Mouse (Mus musculus) cerebellum, postnatal 25 days (tissue): ENCODE measurements around the gene Sergef.

Experiments used
- DNase-seq, 2 experiments: peaks; one replicate each; pipeline ENCODE4 v3.0.0; 2021; ENCODE audit warnings: mixed read lengths in 2 of 2

The Sergef gene

DNA sequence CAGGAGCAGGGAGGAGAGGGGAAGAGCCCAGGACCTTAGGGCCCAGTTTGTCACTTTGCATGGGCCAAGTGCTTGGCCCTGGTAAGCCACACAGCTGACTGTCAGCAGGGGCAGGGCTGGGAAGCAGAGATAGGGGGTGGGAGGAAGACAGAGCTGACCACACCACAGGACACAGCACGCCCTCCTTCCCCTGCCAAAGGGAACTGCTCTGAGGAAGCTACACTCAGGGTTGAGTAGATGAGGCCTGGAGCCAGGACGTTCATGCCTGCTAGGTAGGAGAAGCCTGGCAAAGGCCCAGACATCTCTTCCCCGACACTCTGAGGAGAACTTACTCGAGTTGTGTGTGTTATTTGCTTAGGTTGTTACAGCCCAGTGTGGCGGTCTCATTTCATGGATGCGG is 193.7 kb downstream of the Sergef start:
- peak; percentile 79 to 83 for DNase-seq

GRCm38 (mm10) chr7:46443163-46443562 is 196.4 kb downstream of the Sergef start:
- DNase-seq: no peak

GRCm38 (mm10) chr7:46438537-46439141 is 201.0 kb downstream of the Sergef start:
- DNase-seq: peak in 1 of 2 experiments; percentile 63

GRCm38 (mm10) chr7:46435833-46436232 is 203.8 kb downstream of the Sergef start:
- no peak for DNase-seq

GRCm38 (mm10) chr7:46433874-46434273 is 205.7 kb downstream of the Sergef start:
- DNase-seq: no peak

GRCm38 (mm10) chr7:46425012-46425411 is 214.6 kb downstream of the Sergef start:
- DNase-seq: peak in 1 of 2 experiments; percentile 61

- peak; percentile 72 to 77 for DNase-seq
These were observed 215.7 kb downstream of the Sergef start for GRCm38 (mm10) chr7:46423951-46424350.

DNA sequence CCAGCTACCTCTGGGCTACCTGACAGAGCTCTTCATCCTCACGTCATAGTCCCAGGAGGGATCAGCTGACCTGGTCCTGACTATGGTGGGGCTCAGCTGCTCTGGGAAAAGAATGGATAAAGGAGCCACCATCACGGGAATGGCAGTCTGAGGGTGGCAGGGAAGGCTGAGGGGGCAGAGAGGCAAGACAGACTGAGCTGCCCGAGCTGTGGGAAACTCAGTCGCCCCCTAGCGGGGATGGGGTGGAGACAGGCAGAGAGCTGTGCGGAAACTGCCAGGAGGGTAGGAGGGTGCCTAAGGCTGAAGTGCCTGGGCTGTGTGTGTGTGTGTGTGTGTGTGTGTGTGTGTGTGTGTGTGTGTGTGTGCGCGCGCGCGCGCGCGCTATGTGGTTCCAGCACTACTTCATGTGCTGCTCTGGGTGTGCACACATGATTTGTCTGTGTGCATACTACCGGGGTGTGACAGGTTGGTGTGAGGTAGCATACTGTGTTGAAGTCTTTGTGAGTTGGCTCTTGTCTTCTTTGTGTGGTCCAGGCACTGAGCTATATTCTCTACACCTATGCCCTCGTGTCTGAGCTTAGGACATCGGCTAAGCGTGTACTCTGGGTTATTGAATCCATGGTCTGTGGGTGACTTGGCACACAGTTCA is 216.7 kb downstream of the Sergef start:
- DNase-seq: peak; percentile 85 to 90

- peak in 1 of 2 experiments; percentile 52 for DNase-seq
These were observed 217.4 kb downstream of the Sergef start for GRCm38 (mm10) chr7:46422052-46422763.

DNA sequence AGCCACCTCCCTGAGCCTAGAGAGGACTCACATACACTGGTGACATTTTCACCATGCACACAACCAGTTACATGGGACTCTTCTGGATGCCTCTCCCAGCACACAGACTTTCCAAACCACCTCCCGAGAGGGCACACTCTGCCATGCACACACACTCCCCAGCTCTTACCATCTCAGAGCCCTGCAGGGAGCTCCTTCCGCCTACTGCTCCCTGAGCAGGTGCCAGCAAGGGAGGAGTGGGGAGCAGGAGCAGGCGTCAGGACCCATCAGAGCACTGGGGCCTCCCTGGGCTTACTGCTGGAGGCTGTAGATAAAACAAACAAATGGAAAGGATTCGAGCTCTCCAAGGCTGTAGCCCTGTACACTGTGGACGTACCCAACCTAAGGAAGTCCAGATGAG is 218.1 kb downstream of the Sergef start:
- DNase-seq: peak; percentile 67 to 77

DNA sequence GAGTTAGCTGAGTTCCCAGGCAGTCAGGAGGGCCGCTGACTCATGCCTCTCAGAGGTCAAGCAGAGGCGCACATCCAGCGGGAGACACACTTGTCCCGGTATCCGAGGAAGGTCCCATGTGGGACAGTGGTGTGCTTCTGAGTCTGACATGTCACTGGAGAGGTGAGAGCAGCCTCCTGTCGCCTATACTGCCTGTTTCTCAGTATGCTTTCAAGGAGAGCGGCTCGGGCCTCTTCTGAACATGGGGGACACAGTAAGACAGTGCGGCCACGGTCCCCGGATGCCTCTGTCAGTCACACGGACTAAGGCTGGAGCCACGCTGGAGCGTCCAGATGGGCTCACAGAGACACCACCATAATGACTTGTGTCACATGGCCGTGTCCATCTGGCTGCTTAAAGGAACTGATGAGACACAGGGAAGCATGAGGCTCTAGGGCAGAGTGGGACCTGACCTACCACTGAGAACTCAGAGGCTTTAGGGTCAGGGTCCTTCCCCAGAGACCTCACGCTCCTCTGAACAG is 221.4 kb downstream of the Sergef start:
- peak; percentile 70 to 76 for DNase-seq

DNA sequence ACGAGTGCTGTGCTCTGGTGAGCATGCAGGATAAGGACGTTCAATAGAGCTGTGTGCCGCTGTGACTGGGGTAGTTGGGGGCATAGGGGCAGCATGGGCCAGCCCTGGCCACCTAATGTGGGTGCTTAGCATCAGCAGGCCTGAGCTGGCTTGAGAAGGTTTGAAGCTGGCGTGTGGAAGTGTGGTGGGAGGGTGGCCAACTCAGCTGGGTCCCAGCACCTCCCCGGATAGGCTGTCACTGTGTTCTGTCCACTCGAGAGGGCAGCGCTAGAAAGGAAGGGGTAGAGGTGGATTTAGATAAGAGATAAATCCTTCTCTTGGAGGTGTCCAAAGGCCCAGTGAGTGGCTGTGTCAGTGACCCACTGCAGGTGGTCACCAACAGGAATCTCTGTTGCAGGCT is 222.1 kb downstream of the Sergef start:
- peak; percentile 63 to 67 for DNase-seq

DNA sequence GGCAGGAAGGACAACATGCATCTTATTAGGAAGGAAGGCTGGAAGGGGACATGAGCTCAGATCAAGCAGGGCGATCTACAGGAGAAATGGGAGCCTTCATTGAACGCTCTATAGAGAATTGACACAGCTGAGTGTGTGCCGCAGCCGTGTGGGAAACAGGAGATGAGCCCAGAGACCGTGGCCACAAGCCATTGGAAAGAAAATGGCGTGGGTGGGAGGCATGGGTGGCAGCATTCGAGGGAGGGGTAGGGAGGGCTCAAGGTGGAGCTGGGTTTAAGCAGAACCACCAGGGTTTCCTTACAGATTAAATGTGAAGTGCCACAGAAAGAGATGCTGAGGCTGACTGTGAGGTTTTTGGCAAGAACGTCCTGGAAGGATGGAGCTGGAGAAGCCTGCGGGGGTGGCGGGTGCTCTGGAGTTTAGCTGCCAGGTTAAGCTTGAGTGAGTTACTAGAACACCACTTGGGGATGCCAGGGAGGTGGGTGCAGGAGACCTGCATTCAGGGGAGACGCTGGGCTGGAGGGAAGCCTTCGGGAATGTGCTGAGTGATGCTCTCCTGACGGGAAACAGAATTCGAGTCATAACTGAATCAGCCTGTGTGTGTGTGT is 223.7 kb downstream of the Sergef start:
- DNase-seq: peak; percentile 69 to 76

DNA sequence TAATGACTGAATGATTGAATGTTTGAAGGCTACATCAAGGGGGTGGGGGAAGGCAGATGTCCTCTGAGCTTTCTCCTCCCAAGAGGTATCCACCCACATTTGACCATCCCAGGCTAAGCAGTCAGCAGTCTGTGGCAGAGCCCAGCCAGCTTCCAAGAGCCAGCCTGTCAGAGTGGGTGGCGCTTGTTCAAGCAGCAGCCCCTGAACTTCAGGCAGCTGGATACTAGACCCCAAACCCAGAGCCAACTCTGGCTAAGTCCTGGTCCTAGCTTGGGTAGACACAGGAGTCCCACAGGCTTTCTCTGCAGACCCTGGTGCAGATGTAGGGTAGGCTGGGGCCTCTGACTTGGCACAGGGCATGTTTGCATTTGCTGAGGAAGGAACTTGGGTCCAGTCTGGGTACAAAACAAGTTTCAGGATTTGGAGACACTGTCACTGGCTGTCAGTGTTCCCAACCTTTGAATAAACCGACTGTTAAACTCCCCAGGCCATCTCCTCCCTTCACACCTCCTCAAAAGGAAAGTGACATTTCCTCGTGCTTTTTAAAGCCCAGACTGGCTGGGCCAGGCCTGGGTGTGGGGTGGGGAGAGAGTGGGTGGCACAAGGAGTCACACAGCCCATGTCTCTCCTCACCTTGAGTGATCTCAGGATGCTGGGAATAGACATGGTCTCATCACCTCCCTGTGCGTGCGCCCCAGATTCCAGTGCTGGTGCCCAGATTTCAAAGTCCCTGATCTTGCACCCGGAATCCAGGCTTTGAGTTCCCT is 225.5 kb downstream of the Sergef start:
- DNase-seq: no peak

GRCm38 (mm10) chr7:46412823-46413222 is 226.8 kb downstream of the Sergef start:
- no peak for DNase-seq

DNA sequence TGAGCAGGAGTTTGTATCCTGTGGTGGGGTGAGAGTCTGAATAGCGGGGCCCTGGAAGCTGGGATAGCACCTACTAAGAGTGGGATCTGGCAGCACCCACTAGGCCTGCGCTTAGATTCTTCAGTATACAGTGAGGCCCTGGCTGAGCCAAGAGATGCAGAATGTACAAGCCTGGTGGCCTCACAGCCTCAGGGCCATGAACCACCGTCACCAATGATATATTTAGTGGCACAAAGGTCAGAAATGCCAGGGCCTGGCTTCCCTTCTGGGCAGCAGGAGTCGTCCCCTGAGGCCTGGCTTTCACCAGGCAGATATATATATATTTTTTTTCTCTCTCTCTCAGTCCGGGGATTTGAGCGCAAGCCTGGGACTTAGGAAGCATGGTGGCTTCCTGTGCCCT is 228.9 kb downstream of the Sergef start:
- DNase-seq: peak in 1 of 2 experiments; percentile 56

DNA sequence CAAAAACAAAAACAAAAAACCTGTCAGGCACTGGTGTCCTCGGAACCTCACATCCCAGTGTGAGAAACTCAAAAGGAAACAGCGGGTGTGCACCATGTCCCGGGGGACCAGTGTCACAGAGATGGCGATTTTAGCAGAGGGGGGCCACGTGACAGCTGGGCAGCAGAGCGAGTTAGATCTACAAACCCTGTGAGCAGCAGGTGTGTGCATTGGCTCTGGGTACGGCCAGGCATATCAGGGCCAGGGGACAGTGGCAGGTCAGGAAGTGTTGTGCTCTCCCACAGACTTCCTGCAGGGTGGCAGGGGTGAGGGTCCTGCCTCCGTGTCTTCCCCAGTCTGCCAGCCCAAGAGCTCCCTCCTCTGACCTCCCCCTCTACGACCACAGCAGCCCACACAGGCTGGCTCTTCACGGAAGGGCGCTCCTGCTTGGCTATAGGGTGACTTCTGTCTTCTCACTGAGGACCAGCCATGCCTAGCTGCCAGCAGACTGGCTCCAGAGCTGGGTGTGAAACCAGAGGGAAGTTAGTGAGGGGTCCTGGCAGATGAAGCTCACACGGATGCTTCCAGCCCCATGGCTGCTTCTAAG is 230.3 kb downstream of the Sergef start:
- no peak for DNase-seq

GRCm38 (mm10) chr7:46408606-46409005 is 231.0 kb downstream of the Sergef start:
- no peak for DNase-seq

DNA sequence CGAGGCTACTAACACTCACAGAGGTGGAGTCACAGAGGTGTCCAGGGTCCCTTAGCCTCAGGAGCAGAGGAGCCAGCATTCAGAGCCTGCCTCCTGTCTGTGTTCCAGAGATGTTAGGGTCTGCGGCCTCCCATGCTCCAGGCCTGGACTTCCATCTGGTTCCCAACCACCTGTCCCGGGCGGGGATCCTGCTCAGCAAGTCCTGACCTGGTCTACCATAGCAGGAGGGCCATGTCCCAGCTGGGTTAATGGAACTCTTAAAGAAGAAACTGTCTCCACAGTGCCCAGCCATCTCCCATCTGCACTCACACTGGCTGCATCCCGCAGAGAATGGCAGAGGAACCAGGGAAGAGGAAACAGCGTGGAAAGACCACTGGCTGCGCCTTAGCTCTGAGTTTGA is 234.9 kb downstream of the Sergef start:
- peak; percentile 54 to 62 for DNase-seq

- peak; percentile 52 to 56 for DNase-seq
These were observed 235.8 kb downstream of the Sergef start for GRCm38 (mm10) chr7:46403616-46404485.
